Mouse (Mus musculus) G1E (cell line): ENCODE data around the gene Slfn8.

Experiments used
- CTCF ChIP-seq: IDR thresholded peaks from 2 replicates; pipeline ENCODE4 v1.5.1; 2012; ENCODE audit warnings: low read depth, low read length, inconsistent platforms, mixed read lengths
- GATA1 ChIP-seq: IDR thresholded peaks from 2 replicates; pipeline ENCODE4 v1.6.1; 2012; ENCODE audit warnings: borderline replicate concordance, low read length, inconsistent platforms, mixed read lengths
- GATA2 ChIP-seq: IDR thresholded peaks from 2 replicates; pipeline ENCODE4 v1.6.1; 2012; ENCODE audit warnings: low read depth, low read length, inconsistent platforms, borderline replicate concordance
- TAL1 ChIP-seq: conservative IDR thresholded peaks from 2 replicates; pipeline ENCODE4 v1.6.1; 2012; ENCODE audit warnings: low read depth, low read length, inconsistent platforms, mixed read lengths

DNA sequence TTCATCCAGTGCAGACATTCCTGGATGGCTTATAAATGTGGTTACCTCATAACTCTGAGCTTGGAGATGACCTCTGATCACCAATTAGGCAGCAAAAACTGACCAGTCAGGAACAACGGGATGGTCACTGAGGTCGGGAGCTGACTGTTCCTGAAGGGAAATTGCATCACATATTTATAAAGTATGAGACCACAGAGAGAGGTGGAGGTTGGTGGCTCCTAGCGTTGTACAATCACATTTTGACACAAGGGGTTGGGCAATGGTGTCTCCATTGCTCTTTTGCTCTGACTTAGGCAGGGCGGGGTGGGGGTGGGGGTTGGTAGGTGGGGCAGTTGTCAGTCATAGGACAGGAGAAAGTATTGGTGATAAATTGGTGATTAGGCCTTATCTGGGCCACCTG lies 42.5 kb upstream of the Slfn8 start:
- TF ChIP-seq CTCF (no peak), TAL1 (no peak), GATA1 (no peak), GATA2 (no peak)
